Mouse (Mus musculus): ENCODE measurements at regions not wholly inside any gene's neighbourhood (a gene's known extent, or its start where the extent isn't known, plus 50 kb on each side); places are given as distances from the start of the nearest gene placed in this dataset.

DNA sequence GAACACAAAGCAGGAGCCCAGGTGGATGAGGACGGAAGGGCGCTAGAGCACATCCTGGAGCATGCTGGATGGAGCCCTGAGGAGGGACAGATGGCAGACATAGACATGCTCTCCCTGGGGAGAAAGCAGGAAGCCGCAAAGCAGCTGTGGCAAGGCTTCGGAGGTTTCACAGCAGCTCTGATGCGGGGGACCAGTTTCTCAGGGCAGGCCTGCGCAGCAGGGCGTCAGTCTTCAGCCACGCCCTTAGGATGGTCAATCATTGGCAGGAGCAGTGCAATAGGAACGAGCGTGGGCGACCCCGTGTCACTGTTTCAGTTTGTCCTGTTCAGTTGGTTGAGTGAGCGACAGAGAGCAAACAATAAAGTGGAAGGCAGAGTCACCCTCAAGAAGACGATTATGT lies 343.8 kb upstream of the Gm10131 start:
- TF ChIP-seq CTCF (IDR thresholded peaks at IDR 0.05; ENCODE audit: insufficient read depth, low read depth, low read length) (no peak), POLR2A (IDR thresholded peaks at IDR 0.05; ENCODE audit: insufficient read depth, low read depth, low read length) (no peak)
